Mouse (Mus musculus) limb, embryonic 14.5 days (tissue): Measurements from ENCODE around the gene Car3. TPM values are rescaled to one million over a fixed set of nuclear protein-coding genes. Genes with fewer than 3 reads are reported as not detected.

Experiments
- ATAC-seq: fragments of 200-750 bp; cut with Nextera tagmentation; 2 replicates; pipeline ENCODE4 v1.8.0; 2017; ENCODE audit warnings: low read depth, moderate number of reproducible peaks, moderate TSS enrichment; ENCODE audit not compliant: low FRiP score
- DNase-seq: peaks from one replicate; pipeline ENCODE4 v3.0.0-alpha.2; 2015; ENCODE audit warnings: low spot score
- H3K27ac ChIP-seq: fragments of 300-500 bp; sonication (generic); replicated peaks from 2 replicates; pipeline ENCODE4 v1.5.1; 2014; ENCODE audit warnings: low read depth, mild to moderate bottlenecking, low read length, moderate library complexity, mixed read lengths
- H3K27me3 ChIP-seq: fragments of 300-500 bp; sonication (generic); 2 replicates; pipeline ENCODE4 v1.6.1; 2014; ENCODE audit warnings: low read length, mixed read lengths; ENCODE audit not compliant: control insufficient read depth, insufficient read depth
- H3K36me3 ChIP-seq: fragments of 300-500 bp; sonication (generic); 2 replicates; pipeline ENCODE4 v1.6.1; 2014; ENCODE audit warnings: mild to moderate bottlenecking, low read length, moderate library complexity, mixed read lengths; ENCODE audit not compliant: control insufficient read depth, insufficient read depth
- H3K4me1 ChIP-seq: fragments of 300-500 bp; sonication (generic); 2 replicates; pipeline ENCODE4 v1.6.1; 2014; ENCODE audit warnings: antibody characterized with exemption, low read length, mixed read lengths; ENCODE audit not compliant: control insufficient read depth, insufficient read depth
- H3K4me2 ChIP-seq: fragments of 300-500 bp; sonication (generic); replicated peaks from 2 replicates; pipeline ENCODE4 v1.6.1; 2014; ENCODE audit warnings: low read depth, mild to moderate bottlenecking, low read length, moderate library complexity; ENCODE audit not compliant: severe bottlenecking
- H3K4me3 ChIP-seq: fragments of 300-500 bp; sonication (generic); replicated peaks from 2 replicates; pipeline ENCODE4 v1.5.1; 2014; ENCODE audit warnings: low read length
- H3K9ac ChIP-seq: fragments of 300-500 bp; sonication (generic); 2 replicates; pipeline ENCODE4 v1.6.1; 2014; ENCODE audit warnings: mild to moderate bottlenecking, low read depth, low read length, moderate library complexity; ENCODE audit not compliant: severe bottlenecking
- H3K9me3 ChIP-seq: fragments of 300-500 bp; sonication (generic); 2 replicates; pipeline ENCODE4 v1.6.1; 2016; ENCODE audit warnings: low read length; ENCODE audit not compliant: control insufficient read depth
- POLR2A ChIP-seq: fragments of 200-500 bp; IDR thresholded peaks from 2 replicates; pipeline ENCODE4 v1.8.0; 2012; ENCODE audit warnings: inconsistent platforms, mild to moderate bottlenecking, moderate library complexity, borderline replicate concordance; ENCODE audit not compliant: insufficient read depth, insufficient read length; ENCODE audit errors: extremely low read depth
- WGBS: fragments of 180-500 bp; shearing (Covaris S2); extraction: QIAGEN DNeasy Blood & Tissue Kit; methylation state at CpG from one replicate; pipeline ENCODE4 v1.1.7; 2014; 5-methylcytosine and 5-hydroxymethylcytosine counted together
- polyA plus RNA-seq, 2 experiments: library from polyadenylated mRNA; depleted of rRNA in 1 of 2; stranded (reverse) in 1 of 2; unstranded in 1 of 2; fragments of >200 nt; fragmentation: Nextera tagmentation in 1 of 2; extraction: Ambion mirVana in 1 of 2; gene quantifications; 2 replicates each; pipeline versions ENCODE4 v1.2.1 to v1.2.3; 2012 to 2014

Gene Car3
- polyA plus RNA-seq, 2 experiments, result 13.3 to 35.0 TPM

- 0 out of 2 replicates have a peak, but pooled peaks cover under 1% of the 10 kb centered on the region for H3K27me3 ChIP-seq
- no peaks in the 10 kb centered on the region for H3K4me1 ChIP-seq
- no peak for TF ChIP-seq POLR2A
- H3K36me3 ChIP-seq, result no peaks in the 10 kb centered on the region
- no peaks in the 10 kb centered on the region for H3K9me3 ChIP-seq
- H3K4me2 ChIP-seq, result no peak overlapping the region
- H3K27ac ChIP-seq, result no peak overlapping the region
- no peak for ATAC-seq
- no peak overlapping the region for H3K4me3 ChIP-seq
- DNase-seq, result no peak
- no peak overlapping the region for H3K9ac ChIP-seq
- 81% methylated on average over 3 of the region's 3 CpGs for WGBS
Observed at GRCm38 (mm10) chr3:14892991-14893390, 29.7 kb downstream of the Car3 start.

GRCm38 (mm10) chr3:14893700-14894099, 30.4 kb downstream of the Car3 start:
- no peaks in the 10 kb centered on the region for H3K27me3 ChIP-seq
- no peaks in the 10 kb centered on the region for H3K36me3 ChIP-seq
- no peaks in the 10 kb centered on the region for H3K9me3 ChIP-seq
- DNase-seq (no peak), ATAC-seq (no peak)
- H3K27ac ChIP-seq, result no peak overlapping the region
- H3K9ac ChIP-seq, result no peak overlapping the region
- no peak overlapping the region for H3K4me2 ChIP-seq
- WGBS, result 51% methylated on average over 5 of the region's 5 CpGs
- H3K4me1 ChIP-seq, result no peaks in the 10 kb centered on the region
- TF ChIP-seq POLR2A, result no peak
- H3K4me3 ChIP-seq, result no peak overlapping the region

GRCm38 (mm10) chr3:14895333-14895732, 32.0 kb downstream of the Car3 start:
- Histone ChIP-seq H3K4me1 (no peaks in the 10 kb centered on the region), H3K27me3 (no peaks in the 10 kb centered on the region), H3K9me3 (no peaks in the 10 kb centered on the region), H3K27ac (no peak overlapping the region), H3K36me3 (no peaks in the 10 kb centered on the region), H3K9ac (no peak overlapping the region), H3K4me2 (no peak overlapping the region), H3K4me3 (no peak overlapping the region)
- whole genome bisulfite sequencing, result 92% methylated on average over 3 of the region's 3 CpGs
- DNase-seq (no peak), ATAC-seq (no peak)
- TF ChIP-seq POLR2A, result no peak

GRCm38 (mm10) chr3:14897770-14898169, 34.5 kb downstream of the Car3 start:
- H3K9me3 ChIP-seq, result no peaks in the 10 kb centered on the region
- no peaks in the 10 kb centered on the region for H3K4me1 ChIP-seq
- no peak for TF ChIP-seq POLR2A
- H3K4me3 ChIP-seq, result no peak overlapping the region
- no peak for DNase-seq
- H3K4me2 ChIP-seq, result no peak overlapping the region
- H3K27me3 ChIP-seq, result no peaks in the 10 kb centered on the region
- WGBS, result 80% methylated on average over 6 of the region's 6 CpGs
- no peak overlapping the region for H3K9ac ChIP-seq
- no peak overlapping the region for H3K27ac ChIP-seq
- no peak for ATAC-seq
- H3K36me3 ChIP-seq, result no peaks in the 10 kb centered on the region

- no peak overlapping the region for H3K9ac ChIP-seq
- TF ChIP-seq POLR2A, result no peak
- no peak overlapping the region for H3K4me3 ChIP-seq
- 86% methylated on average over 3 of the region's 3 CpGs for WGBS
- no peaks in the 10 kb centered on the region for H3K4me1 ChIP-seq
- ATAC-seq, result no peak
- no peaks in the 10 kb centered on the region for H3K36me3 ChIP-seq
- H3K9me3 ChIP-seq, result no peaks in the 10 kb centered on the region
- no peak for DNase-seq
- H3K27me3 ChIP-seq, result no peaks in the 10 kb centered on the region
- H3K27ac ChIP-seq, result no peak overlapping the region
- H3K4me2 ChIP-seq, result no peak overlapping the region
Observed at GRCm38 (mm10) chr3:14903380-14903779, 40.1 kb downstream of the Car3 start.

GRCm38 (mm10) chr3:14904165-14904564, 40.9 kb downstream of the Car3 start:
- ATAC-seq (no peak), DNase-seq (no peak)
- Histone ChIP-seq H3K9me3 (no peaks in the 10 kb centered on the region), H3K4me1 (no peaks in the 10 kb centered on the region), H3K36me3 (no peaks in the 10 kb centered on the region), H3K9ac (no peak overlapping the region), H3K4me3 (no peak overlapping the region), H3K4me2 (no peak overlapping the region), H3K27ac (no peak overlapping the region), H3K27me3 (no peaks in the 10 kb centered on the region)
- no peak for TF ChIP-seq POLR2A
- 77% methylated on average over 3 of the region's 3 CpGs for WGBS
